Mouse (Mus musculus): ENCODE data around the gene Loxl1. TPM values are rescaled to one million over a fixed set of nuclear protein-coding genes. Genes with fewer than 3 reads are reported as not detected.
A peak's percentile ranks its signal among the peaks of the same experiment; 100 is the strongest.

Loxl1 gene
- polyA plus RNA-seq, 1 experiment from 2014 or later: 53.6 TPM

GRCm38 (mm10) chr9:58312196-58312943 lies 616 bp downstream of the Loxl1 start:
- peak overlapping the region; percentile 76 to 88 for H3K27ac ChIP-seq (replicated peaks in 1 of 2; ENCODE audit: control insufficient read depth in 1 of 2, insufficient read depth in 1 of 2, low read depth in 2 of 2, low read length in 2 of 2)
- 0 out of 2 replicates have a peak, but pooled peaks cover 4% of the 10 kb centered on the region for H3K27me3 ChIP-seq (ENCODE audit: control insufficient read depth, insufficient read depth, low read length)
- H3K4me3 ChIP-seq (ENCODE audit: control insufficient read depth in 1 of 2, insufficient read depth in 1 of 2, low read depth in 1 of 2, low read length in 2 of 2): peak overlapping the region; percentile 56
- peak overlapping the region; percentile 83 for H3K9ac ChIP-seq (ENCODE audit: low read length)
- H3K9me3 ChIP-seq (ENCODE audit: control insufficient read depth, low read length): no peaks in the 10 kb centered on the region
- H3K36me3 ChIP-seq (ENCODE audit: control insufficient read depth, insufficient read depth, low read length): no peaks in the 10 kb centered on the region
- ATAC-seq (ENCODE audit: insufficient number of reproducible peaks, insufficient read depth, low FRiP score, low read depth): 0 out of 2 replicates have a peak, but pooled peaks have one; percentile 2
- peak overlapping the region; percentile 91 for H3K4me2 ChIP-seq (ENCODE audit: low read length)
- under 1% methylated on average over 57 of the region's 72 CpGs for WGBS
- peaks cover 52 to 74% of the 10 kb centered on the region in 2 experiments for H3K4me1 ChIP-seq (ENCODE audit: control insufficient read depth in 2 of 2, insufficient read depth in 2 of 2, low read length in 2 of 2)

DNA sequence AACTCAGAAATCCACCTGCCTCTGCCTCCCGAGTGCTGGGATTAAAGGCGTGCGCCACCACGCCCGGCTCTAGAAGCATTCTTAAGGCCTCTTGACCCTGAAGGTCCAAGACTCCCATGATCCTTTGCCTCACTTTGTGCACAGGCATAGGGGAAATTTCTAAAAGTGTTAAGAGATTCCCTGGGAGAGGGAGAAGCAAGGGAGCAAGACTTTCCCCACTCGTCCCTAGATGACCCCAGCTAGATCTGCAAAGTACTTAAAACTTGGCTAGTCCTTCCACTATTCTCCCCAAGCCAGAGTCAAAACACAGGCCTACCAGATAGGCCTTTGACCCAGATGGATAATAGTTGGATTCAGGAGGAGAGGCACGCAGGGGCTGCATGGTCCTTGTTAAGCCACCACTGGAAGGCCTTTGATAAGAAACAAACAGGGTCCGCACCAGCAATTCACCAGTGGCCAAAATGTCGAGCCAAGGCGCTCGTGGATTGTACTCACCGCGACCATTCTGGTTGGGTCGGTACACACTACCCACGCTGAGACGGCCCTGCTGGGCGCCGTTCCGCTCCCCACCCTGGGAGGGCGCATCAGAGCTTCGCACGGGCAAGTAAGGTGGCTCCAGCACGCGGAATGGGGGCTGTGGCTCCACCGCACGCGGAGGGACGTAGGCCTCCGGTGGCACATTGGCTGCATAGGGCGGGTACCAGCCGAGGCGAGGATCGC lies 1.6 kb downstream of the Loxl1 start:
- Histone ChIP-seq H3K27ac (replicated peaks in 1 of 2; ENCODE audit: control insufficient read depth in 1 of 2, insufficient read depth in 1 of 2, low read depth in 2 of 2, low read length in 2 of 2) (peak overlapping the region in 1 of 2 experiments; percentile 88; a peak in 2 of 4 replicates), H3K36me3 (ENCODE audit: control insufficient read depth, insufficient read depth, low read length) (no peaks in the 10 kb centered on the region), H3K9ac (ENCODE audit: low read length) (peak overlapping the region; percentile 83), H3K4me2 (ENCODE audit: low read length) (peak overlapping the region; percentile 91), H3K4me3 (ENCODE audit: control insufficient read depth in 1 of 2, insufficient read depth in 1 of 2, low read depth in 1 of 2, low read length in 2 of 2) (peak overlapping the region; percentile 56), H3K9me3 (ENCODE audit: control insufficient read depth, low read length) (no peaks in the 10 kb centered on the region), H3K4me1 (ENCODE audit: control insufficient read depth in 2 of 2, insufficient read depth in 2 of 2, low read length in 2 of 2) (peaks cover 56 to 81% of the 10 kb centered on the region in 2 experiments), H3K27me3 (ENCODE audit: control insufficient read depth, insufficient read depth, low read length) (0 out of 2 replicates have a peak, but pooled peaks cover 4% of the 10 kb centered on the region)
- no peak for ATAC-seq (ENCODE audit: insufficient number of reproducible peaks, insufficient read depth, low FRiP score, low read depth)
- WGBS: 46% methylated on average over 33 of the region's 33 CpGs

- 65% methylated on average over 13 of the region's 14 CpGs for WGBS
- H3K9ac ChIP-seq (ENCODE audit: low read length): peak overlapping the region; percentile 22; the same call in 1 of the 2 replicates
Observed at GRCm38 (mm10) chr9:58310043-58310660, 2.8 kb downstream of the Loxl1 start.

DNA sequence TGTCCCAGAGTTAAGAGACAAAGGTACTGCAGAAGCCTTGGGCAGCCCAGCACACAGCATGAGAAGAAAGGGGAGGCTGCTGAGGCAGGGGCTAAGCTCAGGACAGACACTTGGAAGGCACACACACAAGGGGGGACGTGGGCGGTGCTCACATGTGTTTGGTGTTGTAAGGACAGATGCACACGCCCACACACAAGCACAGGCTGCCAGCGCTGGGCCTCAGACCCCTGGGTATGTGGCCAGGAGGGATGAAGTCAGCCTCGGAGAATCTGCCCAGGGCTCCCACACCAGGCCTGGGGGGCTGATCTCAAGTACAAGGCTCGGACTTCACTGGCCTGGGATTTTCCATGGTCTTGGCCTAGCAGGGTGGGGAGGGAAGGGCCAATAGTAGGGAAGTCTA lies 4.6 kb downstream of the Loxl1 start:
- no peaks in the 10 kb centered on the region for H3K9me3 ChIP-seq (ENCODE audit: control insufficient read depth, low read length)
- no peak overlapping the region for H3K4me3 ChIP-seq (ENCODE audit: control insufficient read depth in 1 of 2, insufficient read depth in 1 of 2, low read depth in 1 of 2, low read length in 2 of 2)
- ATAC-seq (ENCODE audit: insufficient number of reproducible peaks, insufficient read depth, low FRiP score, low read depth): peak; percentile 34; the same call in 1 of the 2 replicates
- peak overlapping the region; percentile 35 for H3K4me2 ChIP-seq (ENCODE audit: low read length)
- H3K36me3 ChIP-seq (ENCODE audit: control insufficient read depth, insufficient read depth, low read length): 0 out of 2 replicates have a peak, but pooled peaks cover 3% of the 10 kb centered on the region
- peak overlapping the region; percentile 48; the same call in 1 of the 2 replicates for H3K9ac ChIP-seq (ENCODE audit: low read length)
- H3K27me3 ChIP-seq (ENCODE audit: control insufficient read depth, insufficient read depth, low read length): 0 out of 2 replicates have a peak, but pooled peaks cover 4% of the 10 kb centered on the region
- WGBS: 11% methylated on average over 6 of the region's 6 CpGs
- H3K27ac ChIP-seq (replicated peaks in 1 of 2; ENCODE audit: control insufficient read depth in 1 of 2, insufficient read depth in 1 of 2, low read depth in 2 of 2, low read length in 2 of 2): peak overlapping the region; percentile 73 to 77
- peaks cover 60 to 81% of the 10 kb centered on the region in 2 experiments for H3K4me1 ChIP-seq (ENCODE audit: control insufficient read depth in 2 of 2, insufficient read depth in 2 of 2, low read length in 2 of 2)

More at GRCm38 (mm10) chr9:58310043-58310660, 2.8 kb downstream of the Loxl1 start:
- H3K27ac ChIP-seq (replicated peaks in 1 of 2; ENCODE audit: control insufficient read depth in 1 of 2, insufficient read depth in 1 of 2, low read depth in 2 of 2, low read length in 2 of 2): peak overlapping the region in 1 of 2 experiments; percentile 77; a peak in 2 of 4 replicates
- ATAC-seq (ENCODE audit: insufficient number of reproducible peaks, insufficient read depth, low FRiP score, low read depth): no peak
- H3K27me3 ChIP-seq (ENCODE audit: control insufficient read depth, insufficient read depth, low read length): 0 out of 2 replicates have a peak, but pooled peaks cover 4% of the 10 kb centered on the region
- H3K36me3 ChIP-seq (ENCODE audit: control insufficient read depth, insufficient read depth, low read length): 0 out of 2 replicates have a peak, but pooled peaks cover under 1% of the 10 kb centered on the region
- no peaks in the 10 kb centered on the region for H3K9me3 ChIP-seq (ENCODE audit: control insufficient read depth, low read length)
- peak overlapping the region; percentile 91 for H3K4me2 ChIP-seq (ENCODE audit: low read length)
- H3K4me3 ChIP-seq (ENCODE audit: control insufficient read depth in 1 of 2, insufficient read depth in 1 of 2, low read depth in 1 of 2, low read length in 2 of 2): peak overlapping the region; percentile 3 to 13; a peak in 2 of 4 replicates
- H3K4me1 ChIP-seq (ENCODE audit: control insufficient read depth in 2 of 2, insufficient read depth in 2 of 2, low read length in 2 of 2): peaks cover 60 to 86% of the 10 kb centered on the region in 2 experiments

GRCm38 (mm10) chr9:58305686-58306085 lies 7.3 kb downstream of the Loxl1 start:
- Histone ChIP-seq H3K4me3 (ENCODE audit: control insufficient read depth in 1 of 2, insufficient read depth in 1 of 2, low read depth in 1 of 2, low read length in 2 of 2) (no peak overlapping the region), H3K9ac (ENCODE audit: low read length) (peak overlapping the region; percentile 25; the same call in 1 of the 2 replicates), H3K4me2 (ENCODE audit: low read length) (0 out of 2 replicates have a peak overlapping the region, but pooled peaks have one; percentile 2), H3K4me1 (ENCODE audit: control insufficient read depth in 2 of 2, insufficient read depth in 2 of 2, low read length in 2 of 2) (peaks cover 64 to 67% of the 10 kb centered on the region in 2 experiments), H3K9me3 (ENCODE audit: control insufficient read depth, low read length) (no peaks in the 10 kb centered on the region), H3K27ac (replicated peaks in 1 of 2; ENCODE audit: control insufficient read depth in 1 of 2, insufficient read depth in 1 of 2, low read depth in 2 of 2, low read length in 2 of 2) (peak overlapping the region; percentile 42 to 72), H3K36me3 (ENCODE audit: control insufficient read depth, insufficient read depth, low read length) (0 out of 2 replicates have a peak, but pooled peaks cover 3% of the 10 kb centered on the region), H3K27me3 (ENCODE audit: control insufficient read depth, insufficient read depth, low read length) (no peaks in the 10 kb centered on the region)
- 25% methylated on average over 6 of the region's 6 CpGs for WGBS
- no peak for ATAC-seq (ENCODE audit: insufficient number of reproducible peaks, insufficient read depth, low FRiP score, low read depth)

- peaks cover 57 to 66% of the 10 kb centered on the region in 2 experiments for H3K4me1 ChIP-seq (ENCODE audit: control insufficient read depth in 2 of 2, insufficient read depth in 2 of 2, low read length in 2 of 2)
- H3K9me3 ChIP-seq (ENCODE audit: control insufficient read depth, low read length): no peaks in the 10 kb centered on the region
- H3K4me3 ChIP-seq (ENCODE audit: control insufficient read depth in 1 of 2, insufficient read depth in 1 of 2, low read depth in 1 of 2, low read length in 2 of 2): no peak overlapping the region
- 0 out of 2 replicates have a peak, but pooled peaks cover 3% of the 10 kb centered on the region for H3K36me3 ChIP-seq (ENCODE audit: control insufficient read depth, insufficient read depth, low read length)
- no peak overlapping the region for H3K9ac ChIP-seq (ENCODE audit: low read length)
- WGBS: 49% methylated on average over 8 of the region's 8 CpGs
- ATAC-seq (ENCODE audit: insufficient number of reproducible peaks, insufficient read depth, low FRiP score, low read depth): no peak
- H3K27ac ChIP-seq (replicated peaks in 1 of 2; ENCODE audit: control insufficient read depth in 1 of 2, insufficient read depth in 1 of 2, low read depth in 2 of 2, low read length in 2 of 2): peak overlapping the region; percentile 24 to 53; a peak in 3 of 4 replicates
- H3K27me3 ChIP-seq (ENCODE audit: control insufficient read depth, insufficient read depth, low read length): no peaks in the 10 kb centered on the region
- H3K4me2 ChIP-seq (ENCODE audit: low read length): no peak overlapping the region
Observed at GRCm38 (mm10) chr9:58303599-58304271, 9.3 kb downstream of the Loxl1 start.

Measured in heart, embryonic 14.5 days (tissue).